Mouse (Mus musculus) thymus, adult 2 months (tissue): ENCODE data around the gene Ncapd2. TPM values are rescaled to one million over a fixed set of nuclear protein-coding genes. Genes with fewer than 3 reads are reported as not detected.
A peak's percentile ranks its signal among the peaks of the same experiment; 100 is the strongest.

ENCODE experiments used
- DNase-seq: peaks from one replicate; pipeline ENCODE4 v3.0.0; 2021
- H3K27ac ChIP-seq: fragments of 200-500 bp; 2 replicates; pipeline ENCODE4 v1.5.1; 2012; ENCODE audit warnings: low read length, control low read depth; ENCODE audit not compliant: control insufficient read depth, insufficient read depth
- H3K27me3 ChIP-seq: fragments of 200-500 bp; 2 replicates; pipeline ENCODE4 v1.6.1; 2012; ENCODE audit warnings: mild to moderate bottlenecking, low read length, moderate library complexity, mixed read lengths; ENCODE audit not compliant: control insufficient read depth, insufficient read depth
- H3K36me3 ChIP-seq: fragments of 200-500 bp; 2 replicates; pipeline ENCODE4 v1.6.1; 2012; ENCODE audit warnings: mild to moderate bottlenecking, low read length, moderate library complexity; ENCODE audit not compliant: control insufficient read depth, insufficient read depth
- H3K4me1 ChIP-seq: fragments of 200-500 bp; replicated peaks from 2 replicates; pipeline ENCODE4 v1.6.1; 2012; ENCODE audit warnings: low read length; ENCODE audit not compliant: control insufficient read depth, insufficient read depth
- H3K4me3 ChIP-seq: fragments of 200-500 bp; 2 replicates; pipeline ENCODE4 v1.5.1; 2012; ENCODE audit warnings: mild to moderate bottlenecking, low read length, control low read depth, moderate library complexity; ENCODE audit not compliant: control insufficient read depth, insufficient read depth
- CTCF ChIP-seq: fragments of 200-500 bp; IDR thresholded peaks from 2 replicates; pipeline ENCODE4 v1.5.1; 2012; ENCODE audit warnings: mild to moderate bottlenecking, control low read depth, low read length, moderate library complexity, borderline replicate concordance; ENCODE audit not compliant: control insufficient read depth, poor library complexity, insufficient read depth; ENCODE audit errors: extremely low read depth
- POLR2A ChIP-seq: fragments of 200-500 bp; IDR thresholded peaks from 2 replicates; pipeline ENCODE4 v1.6.1; 2012; ENCODE audit warnings: mild to moderate bottlenecking, low read length, control low read depth, moderate library complexity; ENCODE audit not compliant: control insufficient read depth, poor library complexity, insufficient read depth; ENCODE audit errors: extremely low read depth
- WGBS: fragments of 180-500 bp; shearing (Covaris S2); methylation state at CpG from one replicate; pipeline ENCODE4 v1.1.7; 2018; 5-methylcytosine and 5-hydroxymethylcytosine counted together
- polyA plus RNA-seq: library from polyadenylated mRNA; depleted of rRNA; stranded (reverse); fragments of >200 nt; gene quantifications from 2 replicates; pipeline ENCODE4 v1.2.3, GENCODE M21; 2012

The Ncapd2 gene
- polyA plus RNA-seq, 1 experiment: 430 TPM

DNA sequence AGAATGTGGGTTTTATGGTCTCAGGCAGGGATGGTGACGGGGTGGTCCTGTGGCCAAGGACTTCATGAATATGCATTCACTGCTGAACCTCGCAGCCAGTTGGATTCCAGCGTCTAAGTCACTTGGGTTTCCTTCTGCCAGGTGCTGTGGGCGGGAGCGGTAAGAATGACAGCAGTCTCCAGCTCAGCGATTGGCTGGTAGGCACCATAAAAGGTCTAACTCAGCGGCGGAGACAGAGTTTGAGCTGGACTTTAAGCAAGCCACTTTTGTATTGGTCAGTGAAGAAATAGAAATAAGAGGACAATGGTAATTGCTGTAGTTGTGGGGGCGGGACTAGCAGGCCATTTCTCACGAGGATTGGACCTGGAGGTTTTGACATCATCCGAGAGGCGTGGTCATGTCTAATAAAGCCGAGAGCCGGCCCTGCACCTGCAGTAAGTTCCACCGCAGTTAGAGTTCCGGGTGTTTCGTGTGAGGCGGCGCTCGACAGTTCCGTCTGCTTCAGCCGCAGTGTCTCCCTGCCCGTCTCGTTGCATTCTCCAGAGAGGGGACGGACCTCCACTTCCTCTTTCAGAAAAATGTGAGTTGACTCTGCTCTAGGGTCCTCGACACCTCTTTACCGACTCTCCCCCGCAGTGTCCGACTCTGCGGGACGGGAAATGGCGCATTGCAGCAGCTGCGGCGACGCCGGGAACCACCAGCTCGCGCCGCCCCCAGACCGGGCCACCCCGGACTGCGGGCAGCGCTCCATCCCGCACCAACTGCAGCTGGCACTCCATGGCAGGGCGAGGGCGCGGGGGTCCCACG lies 23.9 kb upstream of the Ncapd2 start, which contains the start of gene Vamp1:
Vamp1 (plus strand) TSS at position 404 of the 807 bp plus-strand sequence.
- Histone ChIP-seq H3K27me3 (no peaks in the 10 kb centered on the region), H3K4me1 (peaks cover 32% of the 10 kb centered on the region), H3K36me3 (peaks cover 26% of the 10 kb centered on the region), H3K4me3 (peak within 1 kb of the TSS; percentile 97), H3K27ac (peak within 1 kb of the TSS; percentile 93)
- DNase-seq: peak; percentile 91
- WGBS: under 1% methylated on average over 48 of the region's 48 CpGs
- TF ChIP-seq POLR2A: peak; percentile 95
- no peak for TF ChIP-seq CTCF

DNA sequence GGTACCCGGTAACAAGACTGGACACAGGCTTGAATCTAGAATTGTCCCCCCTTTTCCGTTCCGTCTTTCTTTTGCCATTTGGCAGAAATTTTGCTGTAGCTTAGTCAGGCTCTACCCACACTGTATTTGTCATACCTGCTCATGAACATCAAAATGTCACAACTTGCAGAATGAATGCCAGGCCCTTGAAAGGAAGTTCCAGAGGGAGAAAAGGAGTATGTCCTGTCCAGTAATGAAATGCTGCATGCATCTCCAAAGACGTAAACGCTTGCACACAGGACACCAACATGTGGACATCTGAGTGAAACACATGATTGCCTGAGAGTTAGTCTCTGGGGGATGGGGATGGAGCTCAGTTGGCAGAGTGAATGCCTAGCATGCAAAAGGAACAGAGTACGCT lies 22.2 kb upstream of the Ncapd2 start:
- Histone ChIP-seq H3K4me3 (no peak overlapping the region), H3K36me3 (peaks cover 10% of the 10 kb centered on the region), H3K27ac (no peak overlapping the region), H3K4me1 (peaks cover 18% of the 10 kb centered on the region), H3K27me3 (no peaks in the 10 kb centered on the region)
- 97% methylated on average over 6 of the region's 6 CpGs for WGBS
- DNase-seq: no peak
- TF ChIP-seq POLR2A (no peak), CTCF (no peak)

DNA sequence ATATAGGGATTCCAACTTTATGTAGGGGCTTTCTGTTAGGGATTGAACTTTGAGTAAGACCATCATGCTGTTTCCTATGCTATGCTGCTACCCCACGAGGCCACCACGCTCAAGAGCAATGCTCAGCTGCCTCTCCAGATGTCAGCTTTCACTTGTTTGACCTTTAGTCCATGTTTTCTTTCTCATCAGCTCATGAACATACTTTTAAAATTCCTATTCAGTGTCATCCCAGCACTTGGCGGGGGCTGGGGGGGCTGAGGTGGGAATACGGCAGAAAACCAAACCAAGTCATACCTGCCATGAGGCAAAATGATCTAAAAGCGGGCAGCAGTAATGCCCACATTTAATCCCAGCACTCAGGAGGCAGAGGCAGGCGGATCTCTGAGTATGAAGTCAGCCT lies 21.6 kb upstream of the Ncapd2 start:
- peaks cover 12% of the 10 kb centered on the region for H3K4me1 ChIP-seq
- 92% methylated on average over 6 of the region's 6 CpGs for WGBS
- TF ChIP-seq POLR2A (no peak), CTCF (no peak)
- DNase-seq: no peak
- no peak overlapping the region for H3K27ac ChIP-seq
- H3K36me3 ChIP-seq: peaks cover 5% of the 10 kb centered on the region
- H3K4me3 ChIP-seq: no peak overlapping the region
- H3K27me3 ChIP-seq: no peaks in the 10 kb centered on the region

DNA sequence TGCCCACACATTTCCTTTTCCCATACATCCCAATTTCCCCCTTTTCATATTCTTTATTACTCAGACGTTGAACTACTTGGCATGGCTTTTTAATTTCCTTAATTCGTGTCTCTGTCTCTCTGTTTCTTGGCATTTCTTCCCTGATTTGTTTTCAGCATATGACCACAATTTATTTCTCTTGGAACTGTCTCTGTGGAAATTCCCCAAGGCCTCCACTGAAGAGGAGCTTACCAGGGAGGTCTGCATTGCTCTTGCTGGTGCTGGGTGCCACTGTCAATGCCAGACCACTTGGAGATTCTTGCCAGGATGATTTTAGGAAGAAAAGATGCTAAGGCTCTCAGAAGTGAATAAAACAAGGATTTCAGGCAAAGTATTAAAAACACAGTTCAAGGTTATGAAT lies 21.1 kb upstream of the Ncapd2 start:
- TF ChIP-seq POLR2A (no peak), CTCF (no peak)
- H3K4me1 ChIP-seq: peaks cover 8% of the 10 kb centered on the region; the same call in 1 of the 2 replicates
- no peaks in the 10 kb centered on the region for H3K27me3 ChIP-seq
- no peak for DNase-seq
- WGBS: 55% methylated on average over 2 of the region's 2 CpGs
- H3K4me3 ChIP-seq: no peak overlapping the region
- no peaks in the 10 kb centered on the region; the same call in 1 of the 2 replicates for H3K36me3 ChIP-seq
- H3K27ac ChIP-seq: no peak overlapping the region

DNA sequence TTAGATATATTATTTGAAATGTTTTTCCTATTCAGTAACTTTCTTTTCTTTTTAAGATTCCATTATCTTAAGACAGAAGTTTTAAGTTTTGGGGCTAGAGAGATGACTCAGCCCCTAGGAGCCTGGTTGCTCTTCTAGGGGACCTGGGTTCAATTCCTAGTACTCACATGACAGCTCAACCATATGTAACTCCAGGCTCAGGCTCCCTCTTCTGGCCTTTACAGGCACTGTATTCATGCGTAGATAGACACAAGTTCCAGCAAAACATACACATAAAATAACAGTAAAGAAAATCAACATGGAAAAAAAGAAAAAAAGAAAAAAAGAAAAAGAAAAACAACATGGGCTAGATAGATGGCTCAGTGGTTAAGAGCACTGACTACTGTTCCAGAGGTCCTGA lies 18.9 kb upstream of the Ncapd2 start:
- no peak for DNase-seq
- WGBS: 97% methylated on average over 1 of the region's 1 CpGs
- Histone ChIP-seq H3K27ac (no peak overlapping the region), H3K4me3 (no peak overlapping the region), H3K36me3 (no peaks in the 10 kb centered on the region), H3K27me3 (no peaks in the 10 kb centered on the region), H3K4me1 (no peaks in the 10 kb centered on the region)
- TF ChIP-seq POLR2A (no peak), CTCF (no peak)

DNA sequence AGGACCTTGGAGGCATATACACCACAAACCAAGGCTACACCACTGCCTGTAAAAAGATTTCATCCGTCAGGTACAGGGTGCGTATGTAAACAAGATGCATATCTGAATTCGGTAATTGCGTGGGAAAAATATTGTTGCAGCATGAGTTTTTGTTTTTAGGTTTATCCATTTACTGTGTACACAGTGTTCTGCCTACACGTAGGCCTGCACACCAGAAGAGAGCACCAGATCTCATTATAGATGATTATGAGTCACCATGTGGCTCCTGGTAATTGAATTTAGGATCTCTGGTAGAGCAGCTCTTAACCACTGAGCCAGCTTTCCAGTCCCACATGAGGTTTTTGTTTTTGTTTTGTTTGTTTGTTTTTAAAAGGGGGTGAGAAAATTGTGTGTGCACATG lies 5.7 kb upstream of the Ncapd2 start:
- H3K4me1 ChIP-seq: peaks cover 2% of the 10 kb centered on the region
- no peaks in the 10 kb centered on the region for H3K27me3 ChIP-seq
- WGBS: 96% methylated on average over 5 of the region's 5 CpGs
- TF ChIP-seq POLR2A (no peak), CTCF (no peak)
- H3K27ac ChIP-seq: no peak overlapping the region
- 0 out of 2 replicates have a peak, but pooled peaks cover 4% of the 10 kb centered on the region for H3K36me3 ChIP-seq
- DNase-seq: no peak
- H3K4me3 ChIP-seq: no peak overlapping the region
